Mouse (Mus musculus) kidney, postnatal 4 days (tissue): ENCODE data around the gene Dnajb5.
A peak's percentile ranks its signal among the peaks of the same experiment; 100 is the strongest.
"Not testable (repeated sequence)": the region's sequence is repeated elsewhere in the genome, so short reads cannot be mapped to it uniquely, and the experiment has no call there.

Experiments
- DNase-seq, 2 experiments: peaks; one replicate each; pipeline ENCODE4 v3.0.0; 2021; ENCODE audit warnings: mixed read lengths in 2 of 2

Dnajb5 gene

GRCm38 (mm10) chr4:42973868-42974267, 24.3 kb downstream of the Dnajb5 start:
- DNase-seq, result no peak

- DNase-seq, result no peak
These were observed 28.4 kb downstream of the Dnajb5 start for GRCm38 (mm10) chr4:42978062-42978461.

GRCm38 (mm10) chr4:42980467-42980866, 30.9 kb downstream of the Dnajb5 start:
- DNase-seq, result not testable (repeated sequence)

GRCm38 (mm10) chr4:42988296-42988695, 38.7 kb downstream of the Dnajb5 start:
- DNase-seq, result peak in 1 of 2 experiments; percentile 14

GRCm38 (mm10) chr4:42998022-42998421, 48.4 kb downstream of the Dnajb5 start:
- no peak for DNase-seq

- DNase-seq, result peak; percentile 80 to 89
These were observed 50.0 kb downstream of the Dnajb5 start for GRCm38 (mm10) chr4:42999451-43000140.

GRCm38 (mm10) chr4:43000141-43000986, 50.8 kb downstream of the Dnajb5 start, which contains the start of gene Vcp:
Gene Vcp (minus strand): TSS chr4:43000507.
- DNase-seq, result peak; percentile 99

- no peak for DNase-seq
These were observed 51.7 kb downstream of the Dnajb5 start for GRCm38 (mm10) chr4:43001272-43001671.

GRCm38 (mm10) chr4:43002756-43003439, 53.3 kb downstream of the Dnajb5 start:
- DNase-seq, result peak in 1 of 2 experiments; percentile 15

- no peak for DNase-seq
These were observed 55.3 kb downstream of the Dnajb5 start for GRCm38 (mm10) chr4:43004951-43005350.

GRCm38 (mm10) chr4:43005765-43006164, 56.2 kb downstream of the Dnajb5 start:
- peak; percentile 23 to 43 for DNase-seq
